Mouse (Mus musculus): ENCODE data around the gene C1ql3. TPM values are rescaled to one million over a fixed set of nuclear protein-coding genes. Genes with fewer than 3 reads are reported as not detected.

C1ql3 gene
- polyA plus RNA-seq, 1 experiment from 2014 or later, result 0.32 TPM

GRCm38 (mm10) chr2:12973752-12974151 is 37.9 kb downstream of the C1ql3 start:
- H3K36me3 ChIP-seq (ENCODE audit: control insufficient read depth, insufficient read depth, low read length), result 0 out of 2 replicates have a peak, but pooled peaks cover 1% of the 10 kb centered on the region
- 92% methylated on average over 2 of the region's 2 CpGs for WGBS
- ATAC-seq (replicated peaks; ENCODE audit: low FRiP score, low TSS enrichment, low read depth) (no peak), DNase-seq (ENCODE audit: low spot score) (no peak)
- H3K9me3 ChIP-seq (ENCODE audit: control insufficient read depth, low read length), result no peaks in the 10 kb centered on the region
- H3K4me1 ChIP-seq (replicated peaks; ENCODE audit: control insufficient read depth, insufficient read depth, low read length), result no peaks in the 10 kb centered on the region
- no peaks in the 10 kb centered on the region for H3K27me3 ChIP-seq (replicated peaks; ENCODE audit: control insufficient read depth, insufficient read depth, low read length)
- no peak overlapping the region for H3K9ac ChIP-seq (ENCODE audit: low read length)
- no peak overlapping the region for H3K27ac ChIP-seq (ENCODE audit: low read depth)
- H3K4me3 ChIP-seq (ENCODE audit: low read depth, low read length), result no peak overlapping the region
- no peak overlapping the region for H3K4me2 ChIP-seq (ENCODE audit: low read length)

DNA sequence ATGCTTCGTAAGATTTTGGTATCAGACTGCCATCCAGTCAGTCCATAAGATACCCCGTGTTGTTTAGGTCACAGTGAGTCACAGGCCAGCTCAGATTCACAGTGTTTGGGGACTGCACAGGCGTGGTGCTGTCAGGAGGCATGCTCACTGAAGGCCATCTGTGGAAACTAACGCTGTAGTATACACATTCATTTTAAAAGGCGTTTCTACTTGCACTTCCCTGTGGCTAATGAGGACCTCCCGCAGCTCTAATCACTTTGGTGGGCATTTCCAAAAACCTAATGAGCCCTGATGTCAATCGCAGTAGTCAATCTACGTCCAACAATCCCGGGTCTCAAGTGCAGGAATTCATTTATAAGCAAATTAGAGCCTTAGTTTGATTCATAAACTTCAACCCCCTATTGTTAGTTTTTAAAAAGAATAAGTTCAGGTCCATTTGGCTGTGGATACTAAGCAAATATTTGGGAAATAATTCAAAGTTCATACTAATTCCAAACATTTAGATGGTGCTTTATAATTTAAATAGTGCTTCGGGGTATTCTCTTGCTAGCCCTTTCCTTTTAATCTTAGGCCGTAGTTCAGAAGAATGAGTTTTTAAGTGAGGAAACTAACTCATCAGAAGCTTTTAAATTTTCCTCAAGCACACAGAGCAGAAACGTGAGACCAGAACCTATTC is 41.4 kb downstream of the C1ql3 start:
- Histone ChIP-seq H3K9ac (ENCODE audit: low read length) (no peak overlapping the region), H3K36me3 (ENCODE audit: control insufficient read depth, insufficient read depth, low read length) (no peaks in the 10 kb centered on the region), H3K27ac (ENCODE audit: low read depth) (no peak overlapping the region), H3K4me1 (replicated peaks; ENCODE audit: control insufficient read depth, insufficient read depth, low read length) (no peaks in the 10 kb centered on the region), H3K27me3 (replicated peaks; ENCODE audit: control insufficient read depth, insufficient read depth, low read length) (no peaks in the 10 kb centered on the region), H3K9me3 (ENCODE audit: control insufficient read depth, low read length) (no peaks in the 10 kb centered on the region), H3K4me3 (ENCODE audit: low read depth, low read length) (no peak overlapping the region), H3K4me2 (ENCODE audit: low read length) (no peak overlapping the region)
- WGBS, result 68% methylated on average over 12 of the region's 12 CpGs
- DNase-seq (ENCODE audit: low spot score) (no peak), ATAC-seq (replicated peaks; ENCODE audit: low FRiP score, low TSS enrichment, low read depth) (no peak)

DNA sequence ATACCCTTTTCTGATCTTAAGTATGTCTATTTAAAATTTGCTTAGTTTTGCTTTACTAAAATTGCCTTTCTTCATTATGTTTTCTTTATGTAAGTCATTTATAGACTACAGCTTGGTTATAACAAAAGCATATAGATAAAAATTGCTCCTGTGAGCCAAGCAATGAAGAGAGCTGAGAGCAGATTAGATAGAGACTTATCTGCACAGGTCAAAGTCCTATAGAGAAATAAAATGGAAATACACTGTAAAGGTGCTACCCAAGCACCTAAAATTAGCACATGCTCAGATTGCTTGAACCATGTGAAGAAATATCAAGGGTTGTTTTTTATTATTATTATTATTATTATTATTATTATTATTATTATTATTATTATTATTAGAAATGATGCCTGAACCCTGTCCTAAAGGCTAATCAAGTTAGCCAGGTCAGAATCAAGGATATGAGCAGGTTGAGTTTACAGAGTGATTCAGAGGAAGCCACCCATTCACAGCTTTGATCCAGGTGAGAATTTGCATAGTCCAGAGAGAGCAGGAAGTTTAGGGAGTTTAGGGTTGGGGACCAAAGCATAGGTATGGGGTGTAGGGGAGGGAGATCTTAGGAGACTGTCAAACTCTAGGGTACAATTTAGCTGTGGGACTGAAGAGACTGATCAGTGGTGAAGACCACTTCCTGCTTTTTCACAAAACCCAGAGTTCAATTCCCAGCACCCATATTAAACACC is 54.7 kb downstream of the C1ql3 start:
- ATAC-seq (replicated peaks; ENCODE audit: low FRiP score, low TSS enrichment, low read depth) (0 out of 2 replicates have a peak, but pooled peaks have one; percentile 50), DNase-seq (ENCODE audit: low spot score) (no peak)
- H3K4me1 ChIP-seq (replicated peaks; ENCODE audit: control insufficient read depth, insufficient read depth, low read length), result no peaks in the 10 kb centered on the region
- no peaks in the 10 kb centered on the region for H3K36me3 ChIP-seq (ENCODE audit: control insufficient read depth, insufficient read depth, low read length)
- no peak overlapping the region for H3K4me2 ChIP-seq (ENCODE audit: low read length)
- H3K27ac ChIP-seq (ENCODE audit: low read depth), result no peak overlapping the region
- H3K9ac ChIP-seq (ENCODE audit: low read length), result no peak overlapping the region
- no peak overlapping the region for H3K4me3 ChIP-seq (ENCODE audit: low read depth, low read length)
- no peaks in the 10 kb centered on the region for H3K27me3 ChIP-seq (replicated peaks; ENCODE audit: control insufficient read depth, insufficient read depth, low read length)
- peaks cover 4% of the 10 kb centered on the region; the same call in 1 of the 2 replicates for H3K9me3 ChIP-seq (ENCODE audit: control insufficient read depth, low read length)

Other genes starting within 250 kb of the C1ql3 start
- 36.4 and 37.7 TPM in 2 replicates for gene Pter, start 87.8 kb downstream of the C1ql3 start, polyA plus RNA-seq (2014; fragmentation: Nextera tagmentation; extraction: Ambion mirVana)